16 mouse cellular contexts compared by ENCODE assay signal in genomic region chr9:53328203-53328602, GRCm38 (mm10). TPM values are rescaled to one million over a fixed set of nuclear protein-coding genes. Genes with fewer than 3 reads are reported as not detected.
A peak's percentile ranks its signal among the peaks of the same experiment; 100 is the strongest.
DNase-seq lines count a peak whose midpoint lies in the region.
"Had no signal": no experiment of that assay in that cellular context is flagged by ENCODE, and none has a peak within 500 bp of the region (broad histone marks: within the 10 kb centered on the region; RNA-seq: fewer than 3 reads in every experiment).

No protein-coding gene starts in this region.

- DNase-seq in cerebellum, adult 9-11 months = peak; percentile 3
- no peak for DNase-seq in cerebellum, postnatal 36 days
- peak; percentile 26 to 60 for DNase-seq in frontal cortex, postnatal 36 days (ENCODE audit: low spot score in 2 of 2)
- DNase-seq in frontal cortex, postnatal 10 days (ENCODE audit: low spot score in 2 of 2) = no peak
- DNase-seq in left cerebral cortex, adult 9 months (ENCODE audit: low spot score in 2 of 2) = peak; percentile 35 to 39
- DNase-seq in left cerebral cortex, postnatal 10 days (ENCODE audit: extremely low spot score in 1 of 2, low spot score in 2 of 2) = no peak
- peak; percentile 7 for DNase-seq in naive thymus-derived CD4-positive, alpha-beta T cell, adult 2 months (ENCODE audit: low read depth)
- no peak for DNase-seq in adrenal gland, postnatal 10 days
- DNase-seq: adrenal gland, adult 8-10 months; B cell, adult 2 months; cerebellum, adult 11-12 months; cerebellum, adult 9-10 months; embryo, embryonic 11 days; gastrocnemius, postnatal 36 days; heart, postnatal 10 days; heart, postnatal 4 days had no signal

- intact Hi-C loops in left cerebral cortex, postnatal 10 days (cut with DNase I) = no loop called here

RNA-seq across cellular contexts. Expression of gene Exph5, which starts 26.7 kb away (rescaled TPM):
- 1 to 10 TPM; 6.6 to 7.9 TPM for total RNA-seq in left cerebral cortex, postnatal 10 days (2021)
- 1 to 10 TPM in 1 of 2 experiments, under 1 TPM in 1; 0.70 to 1.1 TPM for total RNA-seq in adrenal gland, postnatal 10 days (2021)

RNA-seq across cellular contexts. Expression of gene Kdelc2, which starts 55.6 kb away (rescaled TPM):
- total RNA-seq in left cerebral cortex, postnatal 10 days (2021) = 1 to 10 TPM; 8.7 to 9.9 TPM
- total RNA-seq in adrenal gland, postnatal 10 days (2021) = 10 to 100 TPM; 14.5 to 15.6 TPM

Comparison
In these comparisons a context has a peak if more than half of its experiments do, and no peak if none do; other contexts are left out.
1. DNase-seq: peak in cerebellum, adult 9-11 months (single experiment), frontal cortex, postnatal 36 days (2 of 2), left cerebral cortex, adult 9 months (2 of 2) and naive thymus-derived CD4-positive, alpha-beta T cell, adult 2 months (single experiment); none in cerebellum, postnatal 36 days (0 of 2), frontal cortex, postnatal 10 days (0 of 2), left cerebral cortex, postnatal 10 days (0 of 2) and adrenal gland, postnatal 10 days (single experiment).